Mouse (Mus musculus) limb, embryonic 14.5 days (tissue): ENCODE measurements around the gene Map2k2. TPM values are rescaled to one million over a fixed set of nuclear protein-coding genes. Genes with fewer than 3 reads are reported as not detected.

ENCODE experiments used
- ATAC-seq: fragments of 200-750 bp; cut with Nextera tagmentation; 2 replicates; pipeline ENCODE4 v1.8.0; 2017; ENCODE audit warnings: low read depth, moderate number of reproducible peaks, moderate TSS enrichment; ENCODE audit not compliant: low FRiP score
- DNase-seq: peaks from one replicate; pipeline ENCODE4 v3.0.0-alpha.2; 2015; ENCODE audit warnings: low spot score
- H3K27ac ChIP-seq: fragments of 300-500 bp; sonication (generic); replicated peaks from 2 replicates; pipeline ENCODE4 v1.5.1; 2014; ENCODE audit warnings: low read depth, mild to moderate bottlenecking, low read length, moderate library complexity, mixed read lengths
- H3K27me3 ChIP-seq: fragments of 300-500 bp; sonication (generic); 2 replicates; pipeline ENCODE4 v1.6.1; 2014; ENCODE audit warnings: low read length, mixed read lengths; ENCODE audit not compliant: control insufficient read depth, insufficient read depth
- H3K36me3 ChIP-seq: fragments of 300-500 bp; sonication (generic); 2 replicates; pipeline ENCODE4 v1.6.1; 2014; ENCODE audit warnings: mild to moderate bottlenecking, low read length, moderate library complexity, mixed read lengths; ENCODE audit not compliant: control insufficient read depth, insufficient read depth
- H3K4me1 ChIP-seq: fragments of 300-500 bp; sonication (generic); 2 replicates; pipeline ENCODE4 v1.6.1; 2014; ENCODE audit warnings: antibody characterized with exemption, low read length, mixed read lengths; ENCODE audit not compliant: control insufficient read depth, insufficient read depth
- H3K4me2 ChIP-seq: fragments of 300-500 bp; sonication (generic); replicated peaks from 2 replicates; pipeline ENCODE4 v1.6.1; 2014; ENCODE audit warnings: low read depth, mild to moderate bottlenecking, low read length, moderate library complexity; ENCODE audit not compliant: severe bottlenecking
- H3K4me3 ChIP-seq: fragments of 300-500 bp; sonication (generic); replicated peaks from 2 replicates; pipeline ENCODE4 v1.5.1; 2014; ENCODE audit warnings: low read length
- H3K9ac ChIP-seq: fragments of 300-500 bp; sonication (generic); 2 replicates; pipeline ENCODE4 v1.6.1; 2014; ENCODE audit warnings: mild to moderate bottlenecking, low read depth, low read length, moderate library complexity; ENCODE audit not compliant: severe bottlenecking
- H3K9me3 ChIP-seq: fragments of 300-500 bp; sonication (generic); 2 replicates; pipeline ENCODE4 v1.6.1; 2016; ENCODE audit warnings: low read length; ENCODE audit not compliant: control insufficient read depth
- POLR2A ChIP-seq: fragments of 200-500 bp; IDR thresholded peaks from 2 replicates; pipeline ENCODE4 v1.8.0; 2012; ENCODE audit warnings: inconsistent platforms, mild to moderate bottlenecking, moderate library complexity, borderline replicate concordance; ENCODE audit not compliant: insufficient read depth, insufficient read length; ENCODE audit errors: extremely low read depth
- WGBS: fragments of 180-500 bp; shearing (Covaris S2); extraction: QIAGEN DNeasy Blood & Tissue Kit; methylation state at CpG from one replicate; pipeline ENCODE4 v1.1.7; 2014; 5-methylcytosine and 5-hydroxymethylcytosine counted together
- polyA plus RNA-seq, 2 experiments: library from polyadenylated mRNA; depleted of rRNA in 1 of 2; stranded (reverse) in 1 of 2; unstranded in 1 of 2; fragments of >200 nt; fragmentation: Nextera tagmentation in 1 of 2; extraction: Ambion mirVana in 1 of 2; gene quantifications; 2 replicates each; pipeline versions ENCODE4 v1.2.1 to v1.2.3; 2012 to 2014

The Map2k2 gene
- polyA plus RNA-seq, 2 experiments, result 165 to 176 TPM

DNA sequence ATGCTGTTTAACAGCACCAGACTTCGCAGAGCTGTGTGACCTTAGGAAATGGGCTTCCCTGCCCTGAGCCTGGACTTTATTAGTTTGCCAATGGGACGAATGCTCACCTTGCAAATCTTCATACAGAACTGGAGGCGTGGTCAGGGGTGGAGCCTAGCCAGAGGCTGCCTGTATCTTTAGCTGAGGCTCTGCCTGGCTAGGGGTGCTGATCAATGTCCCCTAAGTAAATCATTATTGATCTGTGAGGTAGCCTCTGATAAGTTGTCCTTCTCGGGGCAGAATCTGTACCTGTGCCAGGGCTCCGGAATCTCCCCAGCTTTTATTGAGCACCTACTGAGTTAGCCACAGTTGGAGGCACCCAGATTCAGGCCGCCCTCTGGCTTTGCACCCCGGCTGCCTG, 15.1 kb upstream of the Map2k2 start:
- Histone ChIP-seq H3K9me3 (no peaks in the 10 kb centered on the region), H3K27me3 (no peaks in the 10 kb centered on the region), H3K4me2 (no peak overlapping the region), H3K36me3 (no peaks in the 10 kb centered on the region), H3K4me3 (no peak overlapping the region), H3K9ac (no peak overlapping the region), H3K27ac (no peak overlapping the region), H3K4me1 (peaks cover 6% of the 10 kb centered on the region; the same call in 1 of the 2 replicates)
- WGBS, result 76% methylated on average over 7 of the region's 7 CpGs
- no peak for ATAC-seq
- no peak for TF ChIP-seq POLR2A
- no peak for DNase-seq

DNA sequence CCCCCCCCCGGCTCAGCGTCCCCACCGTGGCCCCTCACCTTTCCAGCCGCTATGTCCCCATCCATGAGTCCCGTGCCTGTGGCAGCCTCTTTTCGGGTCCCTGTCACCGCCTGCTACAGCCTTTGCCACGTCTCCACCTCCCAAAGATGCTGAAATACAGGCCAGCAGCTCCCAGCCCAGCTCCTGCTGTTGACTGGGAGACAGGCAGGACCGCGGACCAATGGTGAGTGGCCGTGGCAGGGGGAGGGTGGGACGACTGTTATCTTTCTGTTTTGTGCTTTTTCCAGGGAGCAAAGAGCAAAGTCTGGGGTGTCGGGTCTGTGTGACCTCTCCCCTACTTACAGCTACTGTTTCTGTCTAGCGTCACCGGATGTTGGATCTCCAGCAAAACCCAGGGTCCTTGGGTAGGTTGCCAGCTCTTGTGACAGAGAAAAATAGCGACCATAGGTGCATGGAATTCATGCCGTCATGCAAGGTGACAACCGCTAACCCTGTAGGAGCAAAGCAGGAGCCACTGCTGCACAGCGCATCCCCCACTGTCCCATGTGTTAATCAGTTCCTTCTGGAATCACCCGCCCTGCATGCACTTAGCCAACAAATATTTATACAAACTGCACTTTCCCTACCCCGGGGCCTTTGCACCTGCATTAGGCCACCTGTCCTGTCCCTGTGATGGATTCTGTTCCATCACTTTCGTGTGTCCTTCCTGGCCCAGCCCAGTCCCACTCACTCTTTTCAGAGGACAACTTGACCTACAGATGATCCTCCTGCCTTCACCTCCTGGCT, 13.1 kb upstream of the Map2k2 start:
- H3K4me2 ChIP-seq, result no peak overlapping the region
- H3K27me3 ChIP-seq, result no peaks in the 10 kb centered on the region
- H3K9me3 ChIP-seq, result no peaks in the 10 kb centered on the region
- 51% methylated on average over 22 of the region's 22 CpGs for WGBS
- H3K27ac ChIP-seq, result no peak overlapping the region
- DNase-seq (no peak), ATAC-seq (no peak)
- no peaks in the 10 kb centered on the region for H3K36me3 ChIP-seq
- no peak for TF ChIP-seq POLR2A
- H3K4me1 ChIP-seq, result peaks cover 6% of the 10 kb centered on the region; the same call in 1 of the 2 replicates
- no peak overlapping the region for H3K4me3 ChIP-seq
- no peak overlapping the region for H3K9ac ChIP-seq

DNA sequence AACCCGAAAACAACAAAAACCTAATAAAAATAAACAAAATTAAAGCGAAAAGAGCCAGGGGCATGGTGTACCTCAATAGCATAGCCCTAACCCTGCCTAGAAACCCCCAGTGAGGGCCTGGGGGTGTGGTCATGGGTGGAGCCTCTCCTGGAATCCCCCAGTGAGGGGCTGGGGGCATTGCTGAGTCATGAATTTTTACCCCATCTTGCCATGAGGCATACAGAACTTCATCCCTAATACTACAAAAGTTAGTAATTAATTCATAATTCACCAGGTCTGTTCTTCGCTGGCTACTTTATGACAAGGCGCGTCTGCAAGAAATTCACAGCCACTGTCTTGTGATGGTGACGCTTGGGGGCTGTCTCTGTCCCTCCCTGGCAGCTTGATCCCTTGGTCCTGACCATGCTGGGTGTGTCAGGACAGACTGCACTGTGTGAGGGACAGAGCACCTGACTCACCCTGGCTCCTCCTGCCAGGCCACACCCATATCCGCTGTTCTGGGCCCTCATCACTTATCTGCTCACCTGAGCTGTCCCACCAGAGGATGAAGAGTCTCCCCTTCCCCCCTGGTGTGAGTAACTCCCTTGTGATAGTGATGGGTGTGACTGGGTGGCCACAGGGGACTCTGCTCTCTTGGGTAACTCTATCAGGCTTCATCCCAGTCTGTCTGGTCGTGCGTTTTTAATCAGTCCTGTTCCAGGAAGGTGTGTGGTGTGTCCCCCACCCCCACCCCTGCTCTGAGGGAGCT, 10.6 kb upstream of the Map2k2 start:
- Histone ChIP-seq H3K36me3 (no peaks in the 10 kb centered on the region), H3K27me3 (no peaks in the 10 kb centered on the region), H3K27ac (no peak overlapping the region), H3K9ac (no peak overlapping the region), H3K4me2 (no peak overlapping the region), H3K9me3 (no peaks in the 10 kb centered on the region), H3K4me1 (no peaks in the 10 kb centered on the region), H3K4me3 (no peak overlapping the region)
- no peak for TF ChIP-seq POLR2A
- DNase-seq (no peak), ATAC-seq (no peak)
- 52% methylated on average over 9 of the region's 9 CpGs for WGBS

DNA sequence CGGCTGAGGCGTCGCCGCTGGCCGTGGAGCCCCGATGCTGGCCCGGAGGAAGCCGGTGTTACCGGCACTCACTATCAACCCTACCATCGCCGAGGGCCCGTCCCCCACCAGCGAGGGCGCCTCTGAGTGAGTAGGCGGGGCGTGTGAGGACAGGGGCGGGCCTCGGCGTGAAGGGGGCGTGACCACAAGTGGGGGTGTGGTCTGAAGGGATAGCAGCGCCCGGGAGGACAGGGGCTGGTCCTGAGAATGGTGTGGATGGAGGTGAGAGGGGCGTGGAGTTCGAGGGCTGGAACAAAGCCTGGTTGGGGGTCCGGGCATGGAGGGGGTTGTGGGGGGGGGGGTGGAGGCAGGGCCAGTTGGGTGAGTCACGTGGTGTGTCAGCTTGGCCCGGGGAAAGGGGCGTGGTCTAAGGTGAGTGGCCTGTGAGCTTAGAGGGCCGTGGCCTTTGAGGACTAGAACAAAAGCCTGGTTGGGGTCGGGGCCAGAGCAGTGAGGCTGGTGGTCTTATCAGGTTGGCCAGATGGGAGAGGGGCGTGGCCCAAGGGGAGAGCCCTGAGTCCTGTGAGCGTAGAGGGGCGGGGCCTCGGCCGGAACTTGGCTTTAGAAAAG, 502 bp downstream of the Map2k2 start:
- H3K4me3 ChIP-seq, result peak overlapping the region; percentile 95
- TF ChIP-seq POLR2A, result no peak
- peaks cover 17% of the 10 kb centered on the region for H3K4me1 ChIP-seq
- peak; percentile 92 for ATAC-seq
- WGBS, result under 1% methylated on average over 34 of the region's 35 CpGs
- no peaks in the 10 kb centered on the region for H3K9me3 ChIP-seq
- peak overlapping the region; percentile 98 for H3K27ac ChIP-seq
- DNase-seq, result peak; percentile 73
- no peaks in the 10 kb centered on the region for H3K27me3 ChIP-seq
- peak overlapping the region; percentile 96 for H3K9ac ChIP-seq
- peaks cover 34% of the 10 kb centered on the region for H3K36me3 ChIP-seq
- peak overlapping the region; percentile 81 for H3K4me2 ChIP-seq

DNA sequence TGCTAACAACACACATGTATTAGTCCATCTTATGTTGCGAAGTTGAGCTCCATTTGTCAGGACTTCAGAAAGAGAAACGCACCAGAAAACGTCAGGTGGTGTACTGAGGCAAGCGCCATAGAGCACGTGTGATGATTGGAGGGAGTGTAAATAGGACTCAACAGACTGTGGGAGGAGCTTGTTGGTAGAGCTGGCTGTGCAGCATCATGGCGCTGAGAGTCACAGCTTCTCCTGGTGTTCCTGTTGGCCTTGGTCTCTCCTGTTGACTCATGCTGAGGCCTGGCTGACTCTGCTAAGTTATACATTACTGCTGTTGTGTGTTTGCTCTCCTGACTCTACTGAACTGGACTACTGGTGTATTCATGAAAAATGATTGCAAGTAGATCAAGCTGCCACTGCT, 7.2 kb downstream of the Map2k2 start:
- no peak overlapping the region for H3K4me3 ChIP-seq
- H3K4me2 ChIP-seq, result no peak overlapping the region
- no peak for TF ChIP-seq POLR2A
- 95% methylated on average over 6 of the region's 6 CpGs for WGBS
- H3K27ac ChIP-seq, result no peak overlapping the region
- no peaks in the 10 kb centered on the region for H3K27me3 ChIP-seq
- no peak overlapping the region for H3K9ac ChIP-seq
- DNase-seq (no peak), ATAC-seq (no peak)
- H3K4me1 ChIP-seq, result no peaks in the 10 kb centered on the region
- H3K36me3 ChIP-seq, result peaks cover 85% of the 10 kb centered on the region
- H3K9me3 ChIP-seq, result no peaks in the 10 kb centered on the region
